Mouse (Mus musculus): ENCODE data around the gene Sox2.

- TF ChIP-seq CTCF (IDR thresholded peaks at IDR 0.05; ENCODE audit: low read depth, low read length) (no peak), POLR2A (IDR thresholded peaks at IDR 0.05; ENCODE audit: borderline replicate concordance, low read depth, low read length) (no peak)
These were observed 17.0 kb downstream of the Sox2 start for GRCm38 (mm10) chr3:34667180-34667579.

All from bone marrow macrophage, adult 2 months (primary cell).